Mouse (Mus musculus): ENCODE measurements around the gene Afg3l1.
"Not testable (repeated sequence)": the region's sequence is repeated elsewhere in the genome, so short reads cannot be mapped to it uniquely, and the experiment has no call there.

Gene Afg3l1

GRCm38 (mm10) chr8:123516596-123516995, 38.9 kb downstream of the Afg3l1 start:
- no peak for DNase-seq (ENCODE audit: low spot score)

- DNase-seq (ENCODE audit: low spot score): no peak
Observed at GRCm38 (mm10) chr8:123518172-123518571, 40.5 kb downstream of the Afg3l1 start.

GRCm38 (mm10) chr8:123518667-123519066, 41.0 kb downstream of the Afg3l1 start, which contains the start of gene Gas8:
Gene Gas8 (plus strand): TSS chr8:123518834.
- peak; percentile 97 for DNase-seq (ENCODE audit: low spot score)

GRCm38 (mm10) chr8:123520048-123520447, 42.3 kb downstream of the Afg3l1 start:
- not testable (repeated sequence) for DNase-seq (ENCODE audit: low spot score)

GRCm38 (mm10) chr8:123527720-123528489, 50.2 kb downstream of the Afg3l1 start:
- no peak for DNase-seq (ENCODE audit: low spot score)

GRCm38 (mm10) chr8:123536242-123536989, 58.7 kb downstream of the Afg3l1 start:
- no peak for DNase-seq (ENCODE audit: low spot score)

- no peak for DNase-seq (ENCODE audit: low spot score)
Observed at GRCm38 (mm10) chr8:123536990-123537380, 59.3 kb downstream of the Afg3l1 start.

- not testable (repeated sequence) for DNase-seq (ENCODE audit: low spot score)
Observed at GRCm38 (mm10) chr8:123537641-123538040, 59.9 kb downstream of the Afg3l1 start.

All from embryo, embryonic 10.5 days (tissue).